Mouse (Mus musculus) thymus, postnatal 10 days (tissue): ENCODE results near the gene Comt.

Experiments
- DNase-seq, 2 experiments: peaks; one replicate each; pipeline ENCODE4 v3.0.0; 2021; ENCODE audit warnings: low spot score in 2 of 2

The Comt gene

GRCm38 (mm10) chr16:18426802-18427280, at the start of gene Comt:
Gene Comt, minus strand, starts transcription at chr16:18426852.
- no peak for DNase-seq

GRCm38 (mm10) chr16:18474021-18474420, 47.4 kb upstream of the Comt start:
- no peak for DNase-seq

DNA sequence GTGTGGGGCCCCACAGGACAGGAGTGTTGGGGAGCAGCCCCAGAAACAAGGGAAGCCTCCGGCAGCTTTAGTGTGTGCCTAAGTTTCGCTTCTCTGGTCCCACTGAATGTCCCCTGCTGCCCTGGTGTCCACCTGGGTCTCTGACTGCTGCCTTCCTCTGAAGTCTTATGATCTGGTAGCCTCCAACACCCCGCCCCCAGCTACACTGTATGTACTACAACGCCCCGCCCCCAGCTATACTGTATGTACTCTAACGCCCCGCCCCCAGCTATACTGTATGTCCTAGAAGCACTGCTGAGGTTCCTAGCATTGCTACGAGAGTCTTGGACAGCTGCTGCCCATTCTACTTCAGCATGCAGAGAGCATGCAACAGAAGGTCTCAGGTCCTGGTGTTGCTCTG, 46.3 kb upstream of the Comt start:
- DNase-seq, result no peak

DNA sequence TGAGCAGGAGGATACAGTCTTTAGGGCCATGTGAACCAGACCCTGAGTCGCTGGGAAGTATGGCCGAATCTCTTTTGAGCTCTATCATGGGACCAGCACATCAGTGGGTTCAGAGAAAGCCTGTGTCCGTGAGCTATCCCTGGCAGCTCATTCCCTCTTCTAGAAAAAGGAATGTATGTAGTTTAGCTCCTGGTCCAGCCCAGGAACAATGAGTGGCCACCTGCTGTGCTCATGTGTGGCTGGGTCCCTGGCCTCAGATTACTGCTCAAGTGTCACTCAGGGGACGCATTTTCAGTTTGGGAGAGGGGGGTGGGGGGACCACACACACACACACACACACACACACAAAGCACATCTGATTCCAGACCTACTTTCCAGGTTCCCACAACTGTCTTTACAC, 45.8 kb upstream of the Comt start:
- DNase-seq, result no peak

GRCm38 (mm10) chr16:18471976-18472375, 45.3 kb upstream of the Comt start:
- DNase-seq, result no peak

DNA sequence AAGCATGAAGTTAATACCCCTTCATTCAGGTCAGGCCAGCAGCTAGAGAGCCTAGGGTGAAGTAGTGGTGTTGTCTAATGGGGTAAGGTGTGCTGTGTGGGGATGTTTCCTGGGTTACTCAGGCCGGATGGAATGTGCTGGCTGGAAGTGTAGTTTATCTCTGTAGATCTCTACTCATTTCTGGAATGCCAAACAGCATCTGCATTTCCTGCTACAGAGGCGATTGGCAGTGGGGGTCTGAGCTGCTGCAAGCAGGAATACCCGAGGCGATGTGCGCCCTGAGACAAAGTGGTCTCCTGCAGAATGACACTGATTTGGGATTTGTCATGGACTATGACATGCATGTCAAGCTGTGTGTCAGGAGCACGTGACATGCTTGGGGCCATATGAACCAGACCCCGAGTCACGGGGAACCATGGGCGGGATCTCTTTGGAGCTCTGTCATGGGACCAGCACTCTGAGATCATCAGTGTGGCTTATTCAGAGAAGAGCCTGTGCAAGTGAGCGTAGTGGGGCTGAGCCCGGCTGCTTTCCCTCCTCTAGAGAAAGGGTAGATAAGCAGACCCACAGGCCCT, 44.8 kb upstream of the Comt start:
- no peak for DNase-seq

DNA sequence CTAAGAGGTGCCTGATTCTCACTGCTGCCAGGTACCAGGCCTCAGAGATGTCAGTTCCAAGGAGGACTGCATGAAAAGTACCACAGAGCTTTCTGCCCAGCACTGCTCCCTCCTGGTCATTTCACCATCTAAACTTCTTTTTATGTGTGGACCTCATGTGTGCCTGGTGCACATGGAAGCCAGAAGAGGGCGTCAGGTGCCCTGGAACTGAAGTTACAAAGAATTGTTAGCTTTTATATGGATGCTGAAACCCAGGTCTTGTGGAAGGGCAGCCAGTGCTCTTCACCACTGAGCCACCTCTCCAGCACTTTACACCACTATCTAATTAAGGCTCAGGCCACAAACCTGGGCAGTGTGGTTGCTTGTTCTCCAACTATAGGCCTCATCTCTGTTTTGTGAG, 44.2 kb upstream of the Comt start:
- no peak for DNase-seq

- DNase-seq, result no peak
These were observed 37.6 kb upstream of the Comt start for GRCm38 (mm10) chr16:18464271-18464670.

GRCm38 (mm10) chr16:18462598-18462997, 35.9 kb upstream of the Comt start:
- peak in 1 of 2 experiments; percentile 46 for DNase-seq

DNA sequence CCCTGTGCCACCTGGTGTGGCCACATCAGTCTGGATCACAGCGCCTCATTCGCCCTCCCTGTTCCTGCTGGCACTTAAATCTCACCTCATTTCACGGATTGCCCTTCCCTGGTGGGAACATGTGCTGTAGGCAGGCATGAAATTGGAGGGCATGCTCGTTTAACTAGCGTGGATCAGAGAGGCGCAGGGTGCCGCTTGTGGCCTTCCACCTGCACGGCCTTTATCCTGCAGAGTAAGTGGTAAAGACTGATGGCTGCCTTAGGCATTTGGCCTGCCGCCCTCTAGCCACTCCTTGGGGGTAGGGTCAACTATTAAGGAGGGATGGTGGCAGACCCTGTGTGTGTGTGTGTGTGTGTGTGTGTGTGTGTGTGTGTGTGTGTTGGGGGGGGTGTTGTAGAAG, 35.4 kb upstream of the Comt start:
- DNase-seq, result peak in 1 of 2 experiments; percentile 38

DNA sequence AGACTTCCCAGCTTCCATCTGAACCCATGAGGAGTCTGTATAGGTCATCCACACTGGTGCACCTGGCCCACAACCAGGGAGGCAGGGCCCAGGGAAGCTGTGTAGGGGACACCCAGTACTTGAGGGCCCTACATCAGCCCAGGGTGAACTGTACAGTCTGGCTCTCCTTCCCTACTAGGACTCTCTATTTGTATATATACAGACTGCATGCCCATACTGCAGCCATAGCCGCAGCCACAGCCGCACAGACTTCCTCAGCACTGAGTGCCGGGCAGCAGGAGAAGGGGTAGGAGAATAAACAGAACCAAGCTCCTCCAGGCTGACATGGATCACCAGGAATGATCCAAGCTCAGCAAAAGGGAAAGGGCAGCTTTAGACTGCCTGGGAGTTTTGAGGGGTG, 34.2 kb upstream of the Comt start:
- DNase-seq, result no peak

DNA sequence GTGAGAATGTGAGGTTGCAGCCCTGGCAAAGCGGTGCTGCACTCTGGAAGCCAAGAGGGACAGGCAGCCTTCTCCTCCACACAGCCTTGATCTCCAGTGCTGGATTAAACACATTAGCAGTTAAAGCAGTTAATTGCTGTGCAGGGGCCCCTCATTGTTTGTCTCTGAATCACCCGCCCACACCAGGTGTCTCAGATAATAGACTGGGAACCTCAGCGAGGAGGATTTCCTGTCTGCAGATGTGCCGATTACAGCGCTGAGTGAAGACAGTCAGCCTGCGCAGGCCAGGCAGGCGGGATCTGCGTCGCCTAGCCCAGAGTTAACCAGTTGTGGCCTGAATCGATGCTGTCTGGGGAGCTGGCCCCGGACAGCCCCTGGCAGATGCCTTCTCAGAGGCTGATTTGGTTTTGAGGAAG, 33.3 kb upstream of the Comt start:
- DNase-seq, result peak; percentile 82 to 86

GRCm38 (mm10) chr16:18459335-18459954, 32.8 kb upstream of the Comt start:
- peak; percentile 58 to 69 for DNase-seq

- DNase-seq, result no peak
These were observed 32.0 kb upstream of the Comt start for GRCm38 (mm10) chr16:18458661-18459060.

GRCm38 (mm10) chr16:18455407-18455806, 28.8 kb upstream of the Comt start:
- DNase-seq, result no peak

- no peak for DNase-seq
These were observed 27.2 kb upstream of the Comt start for GRCm38 (mm10) chr16:18453846-18454245.

- DNase-seq, result no peak
These were observed 25.8 kb upstream of the Comt start for GRCm38 (mm10) chr16:18452361-18452862.

DNA sequence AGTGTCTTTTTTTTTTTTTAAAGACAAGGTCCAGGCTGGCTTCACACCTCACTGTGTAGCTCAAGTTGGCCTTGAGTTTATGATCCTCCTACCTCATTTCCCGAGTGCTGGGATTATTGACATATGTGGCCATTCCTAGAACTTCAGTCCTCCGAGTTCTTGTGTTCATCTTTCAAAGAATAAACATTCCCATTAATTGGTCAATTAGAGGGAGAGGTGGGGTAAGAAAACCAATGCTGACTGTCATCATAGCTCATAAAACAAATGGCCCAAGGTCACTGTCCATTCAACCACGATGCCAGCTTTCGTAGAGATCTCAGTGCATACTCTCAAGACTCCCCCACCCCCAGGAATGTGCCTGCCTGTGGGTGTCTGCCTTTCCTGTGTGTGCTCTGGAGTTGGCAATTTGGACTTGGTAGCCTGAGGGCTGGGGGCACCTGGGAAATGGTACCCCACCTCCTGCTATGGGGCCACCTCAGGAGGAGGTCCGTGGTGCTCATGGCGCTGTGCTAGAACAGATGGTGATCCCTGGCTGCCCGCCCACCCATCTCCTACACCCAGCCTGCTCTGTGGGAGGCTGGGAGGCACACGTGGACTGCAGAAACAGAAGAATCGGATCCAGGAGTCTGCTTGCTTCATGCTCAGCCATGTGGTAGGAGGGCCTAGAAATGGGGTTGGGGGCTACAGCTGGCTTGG, 25.0 kb upstream of the Comt start:
- no peak for DNase-seq

DNA sequence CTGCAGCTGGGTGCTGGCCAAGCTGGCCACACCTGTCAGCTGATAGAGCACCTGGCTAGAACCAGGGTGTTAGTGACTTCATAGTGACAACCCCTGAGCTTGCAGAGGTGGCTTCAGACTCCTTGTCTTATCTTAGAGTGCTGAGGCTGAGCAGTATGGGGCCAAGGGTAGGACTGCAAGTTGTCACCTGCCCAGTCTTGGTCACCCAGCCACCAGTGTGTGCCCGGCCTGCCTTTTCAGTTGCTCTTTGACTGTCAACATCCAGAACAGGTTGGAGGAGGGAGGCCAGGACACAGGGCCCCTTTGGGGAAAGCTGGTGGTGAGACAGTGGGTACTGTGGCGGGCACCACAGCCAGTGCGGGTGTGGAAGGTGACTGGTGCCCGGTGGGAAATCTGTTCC, 22.4 kb upstream of the Comt start:
- no peak for DNase-seq

DNA sequence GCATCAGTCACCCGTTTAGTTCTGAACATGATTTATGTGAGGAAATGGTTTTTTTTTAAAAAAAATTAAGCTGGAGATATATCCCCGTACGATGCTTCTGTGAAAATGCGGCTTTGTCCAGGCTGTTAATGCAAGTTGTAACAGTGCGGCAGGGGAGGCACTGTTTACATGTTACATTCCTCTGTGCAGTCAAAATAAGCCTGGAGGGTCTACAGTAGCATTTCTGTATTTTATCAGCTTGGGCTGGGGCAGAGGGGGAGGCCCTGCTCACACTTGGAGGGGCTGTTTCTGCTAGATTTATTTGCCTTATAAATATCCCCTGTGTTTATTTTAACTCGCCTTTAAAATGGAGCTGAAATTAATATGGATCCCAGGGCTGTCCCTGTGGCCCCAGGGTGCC, 21.5 kb upstream of the Comt start:
- DNase-seq, result no peak

- DNase-seq, result no peak
These were observed 20.6 kb upstream of the Comt start for GRCm38 (mm10) chr16:18447243-18447642.

- DNase-seq, result peak; percentile 90 to 98
These were observed 16.8 kb upstream of the Comt start for GRCm38 (mm10) chr16:18443385-18443841.

DNA sequence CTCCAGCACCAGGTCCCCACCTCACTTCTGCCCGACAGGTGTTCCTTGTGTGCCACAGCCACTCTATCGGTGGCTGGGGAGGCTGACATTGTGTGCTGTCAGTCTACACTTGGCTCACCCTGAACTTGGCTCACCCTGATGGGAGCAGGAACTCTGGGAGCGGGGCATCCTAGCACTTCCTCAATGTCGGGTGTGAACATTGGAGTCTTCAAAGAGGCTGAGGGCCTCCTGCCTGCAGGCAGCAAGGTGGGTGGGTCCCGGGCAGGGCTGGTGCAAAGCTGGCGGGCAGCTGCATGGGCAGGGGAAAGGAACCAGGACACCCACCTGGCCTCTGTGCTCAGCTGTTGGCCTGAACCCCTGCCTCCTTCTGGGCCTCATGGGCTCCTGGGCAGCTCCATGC, 9.5 kb upstream of the Comt start:
- no peak for DNase-seq
